21 mouse cellular contexts compared by ENCODE assay signal in genomic region chr12:50560536-50560935, GRCm38 (mm10).
"Had no signal": no experiment of that assay in that cellular context is flagged by ENCODE, and none has a peak within 500 bp of the region (broad histone marks: within the 10 kb centered on the region; RNA-seq: fewer than 3 reads in every experiment).

No protein-coding gene starts in this region.

- H3K36me3 ChIP-seq: limb, embryonic 12.5 days; limb, embryonic 15.5 days; midbrain, embryonic 10.5 days; neural tube, embryonic 12.5 days; neural tube, embryonic 15.5 days had no signal

- H3K27ac ChIP-seq: kidney, postnatal 0 days; limb, embryonic 12.5 days; limb, embryonic 15.5 days; liver, embryonic 14.5 days; midbrain, embryonic 10.5 days; neural tube, embryonic 12.5 days; neural tube, embryonic 15.5 days; stomach, postnatal 0 days had no signal

- H3K9ac ChIP-seq: limb, embryonic 12.5 days; limb, embryonic 15.5 days; liver, embryonic 14.5 days; liver, postnatal 0 days; lung, embryonic 14.5 days; neural tube, embryonic 12.5 days; neural tube, embryonic 15.5 days had no signal

- ATAC-seq: liver, postnatal 0 days; lung, postnatal 0 days had no signal

- H3K9me3 ChIP-seq: limb, embryonic 12.5 days; limb, embryonic 15.5 days; midbrain, embryonic 10.5 days; neural tube, embryonic 12.5 days; neural tube, embryonic 15.5 days had no signal

- H3K4me2 ChIP-seq: limb, embryonic 12.5 days; limb, embryonic 15.5 days; liver, embryonic 11.5 days; lung, embryonic 14.5 days; neural tube, embryonic 12.5 days; neural tube, embryonic 15.5 days had no signal

- H3K4me1 ChIP-seq: limb, embryonic 15.5 days; megakaryocyte, embryonic 14.5 days; midbrain, embryonic 10.5 days; neural tube, embryonic 12.5 days; neural tube, embryonic 15.5 days had no signal

- DNase-seq: kidney, postnatal 25 days; left cerebral cortex, postnatal 4 days; liver, postnatal 0 days; lung, embryonic 14.5 days; midbrain, embryonic 14.5 days; right cerebral cortex, postnatal 14 days; right cerebral cortex, postnatal 4 days; thymus, adult 2 months; thymus, postnatal 14 days; thymus, postnatal 4 days had no signal

- H3K4me3 ChIP-seq: limb, embryonic 12.5 days; limb, embryonic 15.5 days; megakaryocyte, embryonic 14.5 days; midbrain, embryonic 10.5 days; neural tube, embryonic 12.5 days; neural tube, embryonic 15.5 days had no signal

- H3K27me3 ChIP-seq: limb, embryonic 12.5 days; limb, embryonic 15.5 days; megakaryocyte, embryonic 14.5 days; neural tube, embryonic 12.5 days; neural tube, embryonic 15.5 days had no signal
